Mouse (Mus musculus): Measurements from ENCODE around the gene Unkl. TPM values are rescaled to one million over a fixed set of nuclear protein-coding genes. Genes with fewer than 3 reads are reported as not detected.

The Unkl gene
- polyA plus RNA-seq, 1 experiment from 2014 or later, result 7.0 TPM

GRCm38 (mm10) chr17:25184961-25185360 is 3.2 kb upstream of the Unkl start:
- Histone ChIP-seq H3K4me1 (replicated peaks; ENCODE audit: insufficient read depth, low read length) (peaks cover 8% of the 10 kb centered on the region), H3K27me3 (ENCODE audit: insufficient read depth, low read length) (no peaks in the 10 kb centered on the region), H3K9ac (ENCODE audit: low read depth, low read length) (peak overlapping the region; percentile 81), H3K36me3 (ENCODE audit: insufficient read depth, low read length) (no peaks in the 10 kb centered on the region), H3K4me2 (ENCODE audit: low read length) (peak overlapping the region; percentile 99), H3K27ac (peak overlapping the region; percentile 91), H3K4me3 (replicated peaks; ENCODE audit: low read depth, low read length) (peak overlapping the region; percentile 84), H3K9me3 (replicated peaks; ENCODE audit: low read length) (no peaks in the 10 kb centered on the region)
- DNase-seq (ENCODE audit: low spot score) (peak; percentile 3), ATAC-seq (replicated peaks; ENCODE audit: low FRiP score, low read depth) (no peak)
- WGBS, result 7% methylated on average over 17 of the region's 17 CpGs
- no peak for TF ChIP-seq CTCF (IDR thresholded peaks at IDR 0.05; ENCODE audit: low read depth)

GRCm38 (mm10) chr17:25187784-25188149 is 430 bp upstream of the Unkl start:
- peak overlapping the region; percentile 71 for H3K4me2 ChIP-seq (ENCODE audit: low read length)
- TF ChIP-seq CTCF (IDR thresholded peaks at IDR 0.05; ENCODE audit: low read depth), result no peak
- DNase-seq (ENCODE audit: low spot score) (no peak), ATAC-seq (replicated peaks; ENCODE audit: low FRiP score, low read depth) (no peak)
- H3K4me3 ChIP-seq (replicated peaks; ENCODE audit: low read depth, low read length), result peak overlapping the region; percentile 68
- 0 out of 2 replicates have a peak, but pooled peaks cover 7% of the 10 kb centered on the region for H3K36me3 ChIP-seq (ENCODE audit: insufficient read depth, low read length)
- H3K27ac ChIP-seq, result peak overlapping the region; percentile 85
- H3K4me1 ChIP-seq (replicated peaks; ENCODE audit: insufficient read depth, low read length), result peaks cover 9% of the 10 kb centered on the region
- peak overlapping the region; percentile 90 for H3K9ac ChIP-seq (ENCODE audit: low read depth, low read length)
- no peaks in the 10 kb centered on the region for H3K27me3 ChIP-seq (ENCODE audit: insufficient read depth, low read length)
- no peaks in the 10 kb centered on the region for H3K9me3 ChIP-seq (replicated peaks; ENCODE audit: low read length)
- 3% methylated on average over 11 of the region's 11 CpGs for WGBS

GRCm38 (mm10) chr17:25189091-25189490 is 894 bp downstream of the Unkl start:
- 4% methylated on average over 16 of the region's 16 CpGs for WGBS

GRCm38 (mm10) chr17:25202401-25202800 is 14.2 kb downstream of the Unkl start:
- H3K36me3 ChIP-seq (ENCODE audit: insufficient read depth, low read length), result peaks cover 45% of the 10 kb centered on the region
- H3K9ac ChIP-seq (ENCODE audit: low read depth, low read length), result no peak overlapping the region
- H3K4me1 ChIP-seq (replicated peaks; ENCODE audit: insufficient read depth, low read length), result no peaks in the 10 kb centered on the region
- no peaks in the 10 kb centered on the region for H3K27me3 ChIP-seq (ENCODE audit: insufficient read depth, low read length)
- no peak for TF ChIP-seq CTCF (IDR thresholded peaks at IDR 0.05; ENCODE audit: low read depth)
- H3K9me3 ChIP-seq (replicated peaks; ENCODE audit: low read length), result no peaks in the 10 kb centered on the region
- DNase-seq (ENCODE audit: low spot score) (no peak), ATAC-seq (replicated peaks; ENCODE audit: low FRiP score, low read depth) (no peak)
- no peak overlapping the region for H3K4me3 ChIP-seq (replicated peaks; ENCODE audit: low read depth, low read length)
- no peak overlapping the region for H3K27ac ChIP-seq
- 85% methylated on average over 4 of the region's 4 CpGs for WGBS
- H3K4me2 ChIP-seq (ENCODE audit: low read length), result no peak overlapping the region

More at GRCm38 (mm10) chr17:25189091-25189490, 894 bp downstream of the Unkl start:
- H3K36me3 ChIP-seq (ENCODE audit: insufficient read depth, low read length), result 0 out of 2 replicates have a peak, but pooled peaks cover 7% of the 10 kb centered on the region
- no peaks in the 10 kb centered on the region for H3K27me3 ChIP-seq (ENCODE audit: insufficient read depth, low read length)
- H3K4me2 ChIP-seq (ENCODE audit: low read length), result peak overlapping the region; percentile 71
- H3K4me3 ChIP-seq (replicated peaks; ENCODE audit: low read depth, low read length), result peak overlapping the region; percentile 68
- no peak for TF ChIP-seq CTCF (IDR thresholded peaks at IDR 0.05; ENCODE audit: low read depth)
- H3K9me3 ChIP-seq (replicated peaks; ENCODE audit: low read length), result no peaks in the 10 kb centered on the region
- no peak for DNase-seq (ENCODE audit: low spot score)
- H3K4me1 ChIP-seq (replicated peaks; ENCODE audit: insufficient read depth, low read length), result peaks cover 9% of the 10 kb centered on the region
- H3K27ac ChIP-seq, result no peak overlapping the region
- ATAC-seq (replicated peaks; ENCODE audit: low FRiP score, low read depth), result no peak
- peak overlapping the region; percentile 90 for H3K9ac ChIP-seq (ENCODE audit: low read depth, low read length)

- H3K27ac ChIP-seq, result no peak overlapping the region
- peaks cover 62% of the 10 kb centered on the region for H3K36me3 ChIP-seq (ENCODE audit: insufficient read depth, low read length)
- WGBS, result 74% methylated on average over 4 of the region's 4 CpGs
- no peak overlapping the region for H3K4me3 ChIP-seq (replicated peaks; ENCODE audit: low read depth, low read length)
- ATAC-seq (replicated peaks; ENCODE audit: low FRiP score, low read depth) (no peak), DNase-seq (ENCODE audit: low spot score) (no peak)
- H3K4me2 ChIP-seq (ENCODE audit: low read length), result no peak overlapping the region
- no peaks in the 10 kb centered on the region for H3K4me1 ChIP-seq (replicated peaks; ENCODE audit: insufficient read depth, low read length)
- H3K27me3 ChIP-seq (ENCODE audit: insufficient read depth, low read length), result no peaks in the 10 kb centered on the region
- no peak overlapping the region for H3K9ac ChIP-seq (ENCODE audit: low read depth, low read length)
- no peak for TF ChIP-seq CTCF (IDR thresholded peaks at IDR 0.05; ENCODE audit: low read depth)
- H3K9me3 ChIP-seq (replicated peaks; ENCODE audit: low read length), result no peaks in the 10 kb centered on the region
These were observed 21.8 kb downstream of the Unkl start for GRCm38 (mm10) chr17:25210006-25210405.

GRCm38 (mm10) chr17:25210680-25211466 is 22.7 kb downstream of the Unkl start:
- H3K4me1 ChIP-seq (replicated peaks; ENCODE audit: insufficient read depth, low read length), result no peaks in the 10 kb centered on the region
- H3K9me3 ChIP-seq (replicated peaks; ENCODE audit: low read length), result no peaks in the 10 kb centered on the region

More at GRCm38 (mm10) chr17:25210680-25211466, 22.7 kb downstream of the Unkl start:
- DNase-seq (ENCODE audit: low spot score) (no peak), ATAC-seq (replicated peaks; ENCODE audit: low FRiP score, low read depth) (no peak)
- Histone ChIP-seq H3K27ac (0 out of 2 replicates have a peak overlapping the region, but pooled peaks have one; percentile 19), H3K27me3 (ENCODE audit: insufficient read depth, low read length) (no peaks in the 10 kb centered on the region), H3K4me3 (replicated peaks; ENCODE audit: low read depth, low read length) (no peak overlapping the region), H3K4me2 (ENCODE audit: low read length) (no peak overlapping the region), H3K36me3 (ENCODE audit: insufficient read depth, low read length) (peaks cover 65% of the 10 kb centered on the region), H3K9ac (ENCODE audit: low read depth, low read length) (no peak overlapping the region)
- WGBS, result 73% methylated on average over 15 of the region's 15 CpGs
- TF ChIP-seq CTCF (IDR thresholded peaks at IDR 0.05; ENCODE audit: low read depth), result no peak

Data from kidney, postnatal 0 days (tissue).